15 mouse cellular contexts compared by ENCODE assay signal in genomic region chr13:99741981-99742380, GRCm38 (mm10).
"Had no signal": no experiment of that assay in that cellular context is flagged by ENCODE, and none has a peak within 500 bp of the region (broad histone marks: within the 10 kb centered on the region; RNA-seq: fewer than 3 reads in every experiment).

No protein-coding gene starts in this region.

- H3K36me3 ChIP-seq: lung, embryonic 15.5 days; midbrain, embryonic 10.5 days; midbrain, embryonic 12.5 days; neural tube, embryonic 12.5 days; stomach, embryonic 15.5 days had no signal

- H3K4me2 ChIP-seq: lung, embryonic 15.5 days; midbrain, embryonic 12.5 days; neural tube, embryonic 12.5 days; stomach, embryonic 15.5 days had no signal

- ATAC-seq: lung, postnatal 0 days had no signal

- H3K27ac ChIP-seq: lung, embryonic 15.5 days; midbrain, embryonic 10.5 days; midbrain, embryonic 12.5 days; neural tube, embryonic 12.5 days; stomach, embryonic 15.5 days; stomach, postnatal 0 days had no signal

- H3K9ac ChIP-seq: lung, embryonic 15.5 days; midbrain, embryonic 12.5 days; neural tube, embryonic 12.5 days; stomach, embryonic 15.5 days had no signal

- H3K4me3 ChIP-seq: lung, embryonic 15.5 days; midbrain, embryonic 10.5 days; midbrain, embryonic 12.5 days; myocyte; neural tube, embryonic 12.5 days; stomach, embryonic 15.5 days had no signal

- H3K4me1 ChIP-seq: stomach, embryonic 15.5 days had no signal

- DNase-seq: lung, adult 18-20 months; lung, postnatal 14 days; lung, postnatal 4 days; right cerebral cortex, postnatal 14 days; thymus, adult 2 months; thymus, postnatal 25 days; thymus, postnatal 4 days had no signal

- H3K27me3 ChIP-seq: lung, embryonic 15.5 days; midbrain, embryonic 12.5 days; neural tube, embryonic 12.5 days; stomach, embryonic 15.5 days had no signal

- H3K9me3 ChIP-seq: lung, embryonic 15.5 days; midbrain, embryonic 10.5 days; midbrain, embryonic 12.5 days; neural tube, embryonic 12.5 days; stomach, embryonic 15.5 days had no signal
